Mouse (Mus musculus) forebrain, embryonic 16.5 days (tissue): Measurements from ENCODE around the gene Fgf2. TPM values are rescaled to one million over a fixed set of nuclear protein-coding genes. Genes with fewer than 3 reads are reported as not detected.

Experiments used
- ATAC-seq: fragments of 200-750 bp; cut with Nextera tagmentation; 2 replicates; pipeline ENCODE4 v1.8.0; 2017; ENCODE audit warnings: mild to moderate bottlenecking, moderate library complexity
- H3K27ac ChIP-seq: fragments of 300-500 bp; sonication (generic); 2 replicates; pipeline ENCODE4 v1.5.1; 2014; ENCODE audit warnings: low read length, control low read depth
- H3K27me3 ChIP-seq: fragments of 300-500 bp; sonication (generic); replicated peaks from 2 replicates; pipeline ENCODE4 v1.6.1; 2014; ENCODE audit warnings: low read length; ENCODE audit not compliant: control insufficient read depth, insufficient read depth
- H3K36me3 ChIP-seq: fragments of 300-500 bp; sonication (generic); 2 replicates; pipeline ENCODE4 v1.6.1; 2014; ENCODE audit not compliant: control insufficient read depth, insufficient read depth
- H3K4me1 ChIP-seq: fragments of 300-500 bp; sonication (generic); replicated peaks from 2 replicates; pipeline ENCODE4 v1.6.1; 2014; ENCODE audit warnings: low read length; ENCODE audit not compliant: control insufficient read depth, insufficient read depth
- H3K4me2 ChIP-seq: fragments of 300-500 bp; sonication (generic); 2 replicates; pipeline ENCODE4 v1.6.1; 2014; ENCODE audit warnings: mild to moderate bottlenecking, low read length, control low read depth
- H3K4me3 ChIP-seq: fragments of 300-500 bp; sonication (generic); replicated peaks from 2 replicates; pipeline ENCODE4 v1.5.1; 2014; ENCODE audit warnings: mild to moderate bottlenecking, low read length, control low read depth
- H3K9ac ChIP-seq: fragments of 300-500 bp; sonication (generic); replicated peaks from 2 replicates; pipeline ENCODE4 v1.6.1; 2014; ENCODE audit warnings: low read depth, low read length, control low read depth
- H3K9me3 ChIP-seq: fragments of 300-500 bp; sonication (generic); 2 replicates; pipeline ENCODE4 v1.6.1; 2016; ENCODE audit warnings: low read length; ENCODE audit not compliant: control insufficient read depth
- WGBS: fragments of 180-500 bp; shearing (Covaris S2); extraction: QIAGEN DNeasy Blood & Tissue Kit; methylation state at CpG from one replicate; pipeline ENCODE4 v1.1.7; 2014; 5-methylcytosine and 5-hydroxymethylcytosine counted together
- polyA plus RNA-seq: library from polyadenylated mRNA; unstranded; fragments of >200 nt; fragmentation: Nextera tagmentation; extraction: Ambion mirVana; gene quantifications from 2 replicates; pipeline ENCODE4 v1.2.1, GENCODE M21; 2015

Gene Fgf2
- polyA plus RNA-seq, 1 experiment from 2014 or later = 0.39 TPM

DNA sequence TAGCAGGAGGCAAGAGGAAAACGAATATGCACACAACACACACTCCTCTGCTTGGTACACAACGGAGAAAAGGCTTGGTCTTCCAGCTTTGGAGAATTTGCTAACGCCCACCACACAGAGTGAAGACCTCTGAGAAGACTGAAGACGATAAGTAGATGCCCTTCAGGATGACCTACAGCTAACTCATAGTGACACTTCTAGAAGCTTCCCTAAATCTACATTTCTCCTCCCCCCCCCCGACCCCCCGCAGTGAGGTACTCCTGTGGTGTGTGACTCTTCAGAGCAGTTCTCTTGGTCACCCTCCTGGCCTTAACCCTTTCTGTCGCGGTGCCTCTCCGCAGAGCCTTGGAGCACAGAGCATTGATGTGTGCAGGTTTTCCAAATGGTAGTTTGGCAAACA, 475 bp upstream of the Fgf2 start:
- H3K4me3 ChIP-seq = no peak overlapping the region

GRCm38 (mm10) chr3:37349166-37349548, 1.0 kb downstream of the Fgf2 start:
- H3K4me2 ChIP-seq = peak overlapping the region; percentile 100
- peaks cover 23% of the 10 kb centered on the region for H3K27me3 ChIP-seq
- peak overlapping the region; percentile 64 for H3K4me3 ChIP-seq
- H3K27ac ChIP-seq = no peak overlapping the region
- no peaks in the 10 kb centered on the region for H3K9me3 ChIP-seq
- 10% methylated on average over 8 of the region's 8 CpGs for WGBS
- H3K4me1 ChIP-seq = peaks cover 13% of the 10 kb centered on the region
- H3K36me3 ChIP-seq = no peaks in the 10 kb centered on the region
- ATAC-seq = no peak
- peak overlapping the region; percentile 63 for H3K9ac ChIP-seq

More for the DNA sequence above, 475 bp upstream of the Fgf2 start:
- H3K4me1 ChIP-seq = peaks cover 13% of the 10 kb centered on the region
- no peaks in the 10 kb centered on the region for H3K36me3 ChIP-seq
- H3K27me3 ChIP-seq = peaks cover 23% of the 10 kb centered on the region
- no peak for ATAC-seq
- WGBS = 39% methylated on average over 9 of the region's 9 CpGs
- no peak overlapping the region for H3K27ac ChIP-seq
- no peaks in the 10 kb centered on the region for H3K9me3 ChIP-seq
- peak overlapping the region; percentile 100; the same call in 1 of the 2 replicates for H3K4me2 ChIP-seq
- no peak overlapping the region for H3K9ac ChIP-seq

GRCm38 (mm10) chr3:37350386-37350785, 2.2 kb downstream of the Fgf2 start:
- Histone ChIP-seq H3K9me3 (no peaks in the 10 kb centered on the region), H3K36me3 (no peaks in the 10 kb centered on the region), H3K4me3 (no peak overlapping the region), H3K27me3 (peaks cover 23% of the 10 kb centered on the region), H3K4me2 (no peak overlapping the region), H3K27ac (no peak overlapping the region), H3K4me1 (peaks cover 13% of the 10 kb centered on the region), H3K9ac (no peak overlapping the region)
- ATAC-seq = no peak
- WGBS = 67% methylated on average over 7 of the region's 7 CpGs

GRCm38 (mm10) chr3:37353951-37354481, 5.9 kb downstream of the Fgf2 start:
- Histone ChIP-seq H3K4me2 (no peak overlapping the region), H3K27me3 (peaks cover 6% of the 10 kb centered on the region; the same call in 1 of the 2 replicates), H3K4me1 (peaks cover 2% of the 10 kb centered on the region), H3K36me3 (no peaks in the 10 kb centered on the region), H3K9me3 (no peaks in the 10 kb centered on the region), H3K27ac (no peak overlapping the region), H3K9ac (no peak overlapping the region), H3K4me3 (no peak overlapping the region)
- WGBS = 84% methylated on average over 10 of the region's 10 CpGs
- ATAC-seq = no peak

DNA sequence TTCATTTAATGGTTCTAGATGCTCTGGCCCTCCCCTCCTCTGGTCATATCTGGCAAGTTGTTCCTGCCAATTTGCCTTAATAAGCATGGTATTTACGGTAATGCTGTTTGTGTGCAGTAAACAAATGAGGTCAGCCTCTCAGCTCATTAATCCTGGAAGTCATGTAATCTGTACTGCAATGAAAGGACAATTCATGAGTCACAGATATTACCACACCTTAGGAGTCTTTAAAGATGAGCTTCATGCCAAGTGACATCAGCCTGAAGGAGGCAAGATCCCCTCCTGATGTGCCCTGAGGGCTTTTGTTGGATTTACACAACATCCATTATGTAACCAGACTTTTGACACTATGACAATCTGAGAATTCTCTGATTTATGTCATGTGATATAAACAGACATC, 6.6 kb downstream of the Fgf2 start:
- no peak overlapping the region for H3K9ac ChIP-seq
- no peak overlapping the region for H3K4me2 ChIP-seq
- H3K4me3 ChIP-seq = no peak overlapping the region
- H3K36me3 ChIP-seq = no peaks in the 10 kb centered on the region
- WGBS = 54% methylated on average over 1 of the region's 1 CpGs
- no peak overlapping the region for H3K27ac ChIP-seq
- H3K9me3 ChIP-seq = no peaks in the 10 kb centered on the region
- H3K27me3 ChIP-seq = no peaks in the 10 kb centered on the region
- ATAC-seq = no peak
- no peaks in the 10 kb centered on the region for H3K4me1 ChIP-seq

DNA sequence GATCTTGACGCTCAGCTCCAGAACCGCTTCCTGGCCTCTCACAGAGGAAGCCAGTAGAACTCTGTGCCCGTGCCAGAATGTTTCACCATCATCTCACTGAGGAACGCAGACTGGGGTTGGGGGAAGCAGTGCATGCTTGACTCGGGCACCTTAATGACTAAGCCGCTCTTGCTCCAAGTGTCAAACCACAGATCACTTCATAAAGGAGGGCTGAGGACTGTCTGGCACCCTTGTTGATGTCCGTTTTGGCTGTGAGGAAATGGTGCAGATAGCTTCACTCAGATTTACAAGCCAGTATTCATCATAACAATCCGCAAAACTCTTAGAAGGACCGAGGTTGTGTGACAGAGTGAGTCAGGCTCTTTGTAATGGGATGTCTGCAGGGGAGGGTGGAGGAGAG, 12.6 kb downstream of the Fgf2 start:
- Histone ChIP-seq H3K36me3 (no peaks in the 10 kb centered on the region), H3K4me3 (no peak overlapping the region), H3K27me3 (no peaks in the 10 kb centered on the region), H3K4me2 (no peak overlapping the region), H3K4me1 (no peaks in the 10 kb centered on the region), H3K9ac (no peak overlapping the region), H3K27ac (no peak overlapping the region), H3K9me3 (no peaks in the 10 kb centered on the region)
- no peak for ATAC-seq
- 85% methylated on average over 9 of the region's 9 CpGs for WGBS

- 82% methylated on average over 4 of the region's 4 CpGs for WGBS
- no peak for ATAC-seq
- H3K9ac ChIP-seq = no peak overlapping the region
- no peaks in the 10 kb centered on the region for H3K9me3 ChIP-seq
- no peak overlapping the region for H3K27ac ChIP-seq
- no peaks in the 10 kb centered on the region for H3K4me1 ChIP-seq
- H3K36me3 ChIP-seq = no peaks in the 10 kb centered on the region
- H3K4me3 ChIP-seq = no peak overlapping the region
- H3K27me3 ChIP-seq = no peaks in the 10 kb centered on the region
- no peak overlapping the region for H3K4me2 ChIP-seq
These were observed 17.0 kb downstream of the Fgf2 start for GRCm38 (mm10) chr3:37365144-37365543.

GRCm38 (mm10) chr3:37365976-37366375, 17.8 kb downstream of the Fgf2 start:
- H3K9ac ChIP-seq = no peak overlapping the region
- no peak overlapping the region for H3K4me3 ChIP-seq
- no peaks in the 10 kb centered on the region for H3K9me3 ChIP-seq
- ATAC-seq = no peak
- H3K4me1 ChIP-seq = no peaks in the 10 kb centered on the region
- no peak overlapping the region for H3K4me2 ChIP-seq
- H3K36me3 ChIP-seq = no peaks in the 10 kb centered on the region
- 44% methylated on average over 3 of the region's 3 CpGs for WGBS
- no peak overlapping the region for H3K27ac ChIP-seq
- no peaks in the 10 kb centered on the region for H3K27me3 ChIP-seq

- Histone ChIP-seq H3K27ac (no peak overlapping the region), H3K4me1 (no peaks in the 10 kb centered on the region), H3K4me2 (no peak overlapping the region), H3K9ac (no peak overlapping the region), H3K36me3 (no peaks in the 10 kb centered on the region), H3K4me3 (no peak overlapping the region), H3K9me3 (no peaks in the 10 kb centered on the region), H3K27me3 (no peaks in the 10 kb centered on the region)
- no peak for ATAC-seq
- WGBS = 73% methylated on average over 4 of the region's 4 CpGs
These were observed 18.4 kb downstream of the Fgf2 start for GRCm38 (mm10) chr3:37366381-37367053.
